Mouse (Mus musculus) hindbrain, embryonic 11.5 days (tissue): ENCODE data around the gene Tchhl1. TPM values are rescaled to one million over a fixed set of nuclear protein-coding genes. Genes with fewer than 3 reads are reported as not detected.

Experiments used
- ATAC-seq: fragments of 200-750 bp; cut with Nextera tagmentation; 2 replicates; pipeline ENCODE4 v1.8.0; 2017; ENCODE audit warnings: mild to moderate bottlenecking, moderate TSS enrichment, moderate library complexity; ENCODE audit not compliant: low FRiP score
- DNase-seq: peaks from one replicate; pipeline ENCODE4 v3.0.0-alpha.2; 2015; ENCODE audit warnings: low spot score
- H3K27ac ChIP-seq: fragments of 300-500 bp; sonication (generic); 2 replicates; pipeline ENCODE4 v1.5.1; 2014; ENCODE audit warnings: mild to moderate bottlenecking, low read depth, low read length
- H3K27me3 ChIP-seq: fragments of 300-500 bp; sonication (generic); 2 replicates; pipeline ENCODE4 v1.6.1; 2014; ENCODE audit warnings: mild to moderate bottlenecking, low read length, moderate library complexity, mixed read lengths; ENCODE audit not compliant: control insufficient read depth, insufficient read depth
- H3K36me3 ChIP-seq: fragments of 300-500 bp; sonication (generic); 2 replicates; pipeline ENCODE4 v1.6.1; 2014; ENCODE audit warnings: mild to moderate bottlenecking, low read length, moderate library complexity, mixed read lengths; ENCODE audit not compliant: control insufficient read depth, insufficient read depth
- H3K4me1 ChIP-seq: fragments of 300-500 bp; sonication (generic); replicated peaks from 2 replicates; pipeline ENCODE4 v1.6.1; 2014; ENCODE audit warnings: low read length, mixed read lengths; ENCODE audit not compliant: control insufficient read depth, insufficient read depth
- H3K4me2 ChIP-seq: fragments of 300-500 bp; sonication (generic); replicated peaks from 2 replicates; pipeline ENCODE4 v1.6.1; 2014; ENCODE audit warnings: mild to moderate bottlenecking, low read depth, low read length
- H3K4me3 ChIP-seq: fragments of 300-500 bp; sonication (generic); 2 replicates; pipeline ENCODE4 v1.5.1; 2014; ENCODE audit warnings: low read depth, low read length
- H3K9ac ChIP-seq: fragments of 300-500 bp; sonication (generic); 2 replicates; pipeline ENCODE4 v1.6.1; 2014; ENCODE audit warnings: low read depth, low read length
- H3K9me3 ChIP-seq: fragments of 300-500 bp; sonication (generic); 2 replicates; pipeline ENCODE4 v1.6.1; 2016; ENCODE audit warnings: low read length; ENCODE audit not compliant: control insufficient read depth
- WGBS: fragments of 180-500 bp; shearing (Covaris S2); extraction: QIAGEN DNeasy Blood & Tissue Kit; methylation state at CpG from one replicate; pipeline ENCODE4 v1.1.7; 2014; 5-methylcytosine and 5-hydroxymethylcytosine counted together
- polyA plus RNA-seq: library from polyadenylated mRNA; unstranded; fragments of >200 nt; fragmentation: Nextera tagmentation; extraction: Ambion mirVana; gene quantifications from 2 replicates; pipeline ENCODE4 v1.2.1, GENCODE M21; 2014

Tchhl1 gene
- polyA plus RNA-seq, 1 experiment from 2014 or later, result not detected

DNA sequence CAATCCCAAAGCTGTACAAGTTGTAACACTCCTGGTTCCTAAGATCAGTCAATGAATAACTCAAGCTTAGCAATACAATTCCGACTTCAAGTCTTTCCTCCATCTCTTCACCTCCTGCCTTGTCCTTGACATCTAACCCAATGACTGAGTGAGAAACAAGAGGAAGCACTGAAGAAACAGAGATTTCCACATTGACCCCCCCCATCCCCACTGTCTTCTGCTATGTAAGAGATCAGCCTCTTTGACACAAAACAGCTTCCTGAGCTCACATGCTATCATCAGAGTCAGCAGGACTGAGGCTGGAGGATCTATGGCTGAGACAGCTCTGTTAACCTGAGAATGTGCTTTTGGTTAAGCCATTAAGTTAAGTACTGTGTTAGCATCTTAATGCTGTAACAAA lies 42.5 kb downstream of the Tchhl1 start:
- Histone ChIP-seq H3K9ac (no peak overlapping the region), H3K4me3 (no peak overlapping the region), H3K4me2 (no peak overlapping the region), H3K27ac (no peak overlapping the region), H3K36me3 (no peaks in the 10 kb centered on the region), H3K4me1 (no peaks in the 10 kb centered on the region), H3K9me3 (no peaks in the 10 kb centered on the region), H3K27me3 (no peaks in the 10 kb centered on the region)
- ATAC-seq (no peak), DNase-seq (no peak)
- WGBS, result 64% methylated on average over 1 of the region's 1 CpGs

DNA sequence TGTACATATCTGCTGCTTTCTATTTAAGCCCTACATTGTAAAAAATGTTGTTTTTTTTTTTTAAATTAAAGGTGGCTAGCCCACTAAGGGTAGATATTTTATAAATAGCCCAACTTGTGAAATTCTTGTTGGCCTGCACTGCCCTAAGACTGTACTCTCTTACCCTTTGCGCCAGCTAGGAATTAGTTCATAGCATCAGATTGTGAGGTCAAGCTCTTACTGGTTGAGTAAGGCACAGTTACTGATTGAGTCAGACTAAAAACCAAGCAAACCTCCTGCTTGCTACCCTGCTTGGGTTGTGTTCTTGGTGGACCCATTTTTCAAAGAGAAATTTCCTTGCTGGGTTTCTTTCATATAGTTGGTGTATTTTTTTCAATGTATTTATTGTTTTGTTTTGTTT lies 43.2 kb downstream of the Tchhl1 start:
- no peak overlapping the region for H3K9ac ChIP-seq
- H3K4me3 ChIP-seq, result no peak overlapping the region
- no peaks in the 10 kb centered on the region for H3K27me3 ChIP-seq
- ATAC-seq, result no peak
- H3K9me3 ChIP-seq, result no peaks in the 10 kb centered on the region
- no peak overlapping the region for H3K4me2 ChIP-seq
- no peaks in the 10 kb centered on the region for H3K36me3 ChIP-seq
- DNase-seq, result no peak
- 90% methylated on average over 1 of the region's 1 CpGs for WGBS
- H3K4me1 ChIP-seq, result no peaks in the 10 kb centered on the region
- H3K27ac ChIP-seq, result no peak overlapping the region

DNA sequence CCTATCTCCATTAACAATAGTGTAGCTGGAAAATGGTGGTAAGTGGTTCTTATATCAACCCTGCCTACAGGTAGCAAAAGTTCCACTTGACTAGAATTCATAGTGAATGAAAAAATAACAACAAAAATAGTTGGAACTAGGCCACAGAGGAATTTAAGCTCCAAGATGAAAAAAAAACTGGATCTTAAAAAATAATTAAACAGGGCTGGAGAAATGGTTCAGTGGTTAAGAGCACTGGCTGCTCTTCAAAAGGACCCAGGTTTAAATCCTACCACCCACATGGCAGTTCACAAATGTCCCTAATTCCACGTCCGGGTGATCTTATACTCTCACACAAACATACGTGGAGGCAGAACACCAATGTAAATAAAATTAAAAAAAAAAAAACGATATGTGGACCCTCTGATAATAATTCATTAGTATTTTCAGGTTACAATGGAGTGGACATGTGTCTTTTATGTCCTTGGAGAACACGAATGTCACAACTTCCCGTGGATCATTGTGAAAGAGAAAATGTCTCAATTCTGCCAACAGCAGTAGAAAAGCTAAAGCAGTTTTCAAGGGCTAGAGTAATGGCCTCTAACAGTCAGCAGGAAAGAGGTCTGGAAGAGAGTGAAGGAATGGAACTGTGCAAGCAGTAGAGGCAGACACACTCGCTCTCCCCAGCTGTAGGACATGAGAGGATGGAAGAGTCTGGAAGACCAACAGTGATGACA lies 44.0 kb downstream of the Tchhl1 start:
- Histone ChIP-seq H3K9me3 (no peaks in the 10 kb centered on the region), H3K4me2 (no peak overlapping the region), H3K4me3 (no peak overlapping the region), H3K27me3 (no peaks in the 10 kb centered on the region), H3K9ac (no peak overlapping the region), H3K4me1 (no peaks in the 10 kb centered on the region), H3K27ac (no peak overlapping the region), H3K36me3 (no peaks in the 10 kb centered on the region)
- 87% methylated on average over 7 of the region's 7 CpGs for WGBS
- no peak for DNase-seq
- ATAC-seq, result no peak

DNA sequence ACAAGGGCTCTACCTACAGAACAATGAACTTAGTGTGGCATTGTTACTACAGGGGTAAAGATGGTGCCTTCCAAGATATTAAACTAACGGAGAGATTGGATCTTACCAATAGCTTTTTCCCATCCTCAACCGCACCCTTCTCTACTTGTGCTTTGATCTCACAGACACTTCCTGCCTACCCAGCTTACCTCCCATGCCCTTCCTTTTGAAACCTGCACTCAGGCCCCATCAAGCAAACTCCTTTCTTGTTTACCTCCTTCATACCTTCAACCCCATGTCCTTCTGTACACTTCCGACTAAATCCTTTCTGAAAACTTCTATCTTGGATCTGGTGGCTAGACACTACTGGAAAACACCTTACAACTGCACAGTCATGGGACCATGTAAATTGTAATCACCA lies 46.1 kb downstream of the Tchhl1 start:
- Histone ChIP-seq H3K9me3 (no peaks in the 10 kb centered on the region), H3K9ac (no peak overlapping the region), H3K27ac (no peak overlapping the region), H3K27me3 (no peaks in the 10 kb centered on the region), H3K4me3 (no peak overlapping the region), H3K4me2 (no peak overlapping the region), H3K4me1 (no peaks in the 10 kb centered on the region), H3K36me3 (no peaks in the 10 kb centered on the region)
- no peak for DNase-seq
- ATAC-seq, result no peak
- WGBS, result 94% methylated on average over 3 of the region's 3 CpGs

DNA sequence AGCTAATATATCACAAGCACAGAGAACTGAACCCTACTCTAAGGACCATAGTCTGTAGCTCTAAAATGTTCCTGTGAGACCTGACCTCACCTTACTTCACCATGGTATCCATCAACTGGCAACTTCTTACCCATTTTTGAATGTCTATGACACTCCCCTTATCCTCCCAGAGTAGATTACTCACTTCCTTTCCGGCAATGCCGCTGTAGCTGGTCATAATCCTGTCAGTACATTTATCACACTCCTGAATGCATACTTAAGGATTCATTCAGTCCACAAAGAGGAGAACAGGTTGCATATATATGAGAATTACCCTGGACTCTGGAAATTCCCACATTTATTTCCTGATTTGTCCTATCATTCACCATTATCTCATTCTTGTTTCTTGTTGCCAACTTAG lies 48.8 kb downstream of the Tchhl1 start:
- Histone ChIP-seq H3K4me3 (no peak overlapping the region), H3K4me1 (no peaks in the 10 kb centered on the region), H3K36me3 (no peaks in the 10 kb centered on the region), H3K9ac (no peak overlapping the region), H3K27ac (no peak overlapping the region), H3K9me3 (no peaks in the 10 kb centered on the region), H3K4me2 (no peak overlapping the region), H3K27me3 (no peaks in the 10 kb centered on the region)
- no peak for DNase-seq
- no peak for ATAC-seq
- 98% methylated on average over 2 of the region's 2 CpGs for WGBS

DNA sequence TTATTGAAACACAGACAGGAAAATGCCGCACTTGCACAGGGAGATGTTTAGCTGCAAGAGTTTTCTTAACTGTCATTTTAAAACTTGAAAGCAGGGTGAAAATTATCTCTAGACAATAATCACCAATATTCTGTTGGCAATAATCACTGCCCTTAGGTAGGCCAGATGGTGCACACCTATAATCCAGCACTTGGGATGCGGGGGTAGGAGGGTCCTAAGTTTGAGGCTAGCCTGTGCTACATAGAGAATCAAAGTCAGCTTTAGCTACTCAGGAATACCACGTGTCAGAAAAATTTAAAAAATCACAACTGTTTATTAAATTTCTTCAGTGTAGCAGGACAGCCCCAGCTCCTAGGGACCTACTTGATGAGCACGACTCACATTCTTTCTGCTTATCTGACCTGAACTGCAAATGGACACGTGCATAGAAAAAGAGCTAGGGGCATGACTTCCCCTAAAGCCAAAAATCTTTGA lies 51.3 kb downstream of the Tchhl1 start:
- no peaks in the 10 kb centered on the region for H3K9me3 ChIP-seq
- peak overlapping the region; percentile 52 for H3K4me2 ChIP-seq
- no peak overlapping the region for H3K4me3 ChIP-seq
- no peaks in the 10 kb centered on the region for H3K4me1 ChIP-seq
- 59% methylated on average over 5 of the region's 5 CpGs for WGBS
- no peak overlapping the region for H3K27ac ChIP-seq
- no peaks in the 10 kb centered on the region for H3K27me3 ChIP-seq
- H3K36me3 ChIP-seq, result no peaks in the 10 kb centered on the region
- DNase-seq (no peak), ATAC-seq (peak; percentile 48; the same call in 1 of the 2 replicates)
- H3K9ac ChIP-seq, result no peak overlapping the region

DNA sequence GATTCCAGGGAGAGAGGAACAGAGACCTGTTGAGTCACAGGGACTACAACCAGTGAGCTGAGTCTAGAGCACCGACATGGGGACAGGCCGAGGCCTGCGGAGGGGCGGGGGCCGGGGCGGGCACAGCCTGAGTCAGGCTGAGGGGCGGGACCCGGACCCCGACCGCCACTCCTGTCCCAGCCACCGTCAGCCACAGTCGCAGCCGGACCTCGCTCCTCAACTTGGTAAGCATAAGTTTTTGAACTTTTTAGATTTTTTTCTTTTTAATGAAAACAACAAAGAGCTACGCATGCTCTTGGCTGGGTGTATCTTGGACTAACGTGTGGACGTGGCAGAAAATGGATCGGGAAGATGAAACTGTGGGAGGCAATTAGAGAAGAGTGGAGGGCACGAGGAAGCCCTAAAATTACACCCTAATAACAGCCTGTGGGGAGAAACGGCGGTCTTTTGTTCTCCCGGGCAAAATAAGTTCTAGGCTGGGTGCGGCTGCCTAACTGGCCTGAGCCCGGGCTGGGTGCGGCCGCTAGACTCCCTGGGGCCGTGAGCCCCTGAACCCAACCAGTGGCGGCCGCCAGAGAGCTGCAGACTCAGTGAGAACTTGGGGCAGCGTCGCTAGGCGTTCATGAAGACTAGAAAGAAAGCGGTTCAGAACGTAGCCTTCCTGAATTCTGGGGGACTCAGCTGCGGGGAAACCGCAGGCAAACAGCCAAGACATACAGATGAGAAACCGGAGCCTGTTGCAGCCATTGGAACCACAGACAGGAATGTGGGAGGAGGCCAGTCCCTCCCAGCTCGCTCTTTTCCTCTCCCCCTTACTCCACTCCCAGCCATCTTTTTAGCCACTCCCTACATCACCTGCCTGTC lies 52.0 kb downstream of the Tchhl1 start, which contains the start of gene S100a11:
Gene S100a11 (plus strand): TSS at position 159 of the 864 bp plus-strand sequence.
- H3K27ac ChIP-seq, result no peak within 1 kb of the TSS
- peak; percentile 68 for DNase-seq
- under 1% methylated on average over 38 of the region's 38 CpGs for WGBS
- no peaks in the 10 kb centered on the region for H3K4me1 ChIP-seq
- no peaks in the 10 kb centered on the region for H3K36me3 ChIP-seq
- no peaks in the 10 kb centered on the region for H3K9me3 ChIP-seq
- H3K9ac ChIP-seq, result peak within 1 kb of the TSS; percentile 38; the same call in 1 of the 2 replicates
- peak within 1 kb of the TSS; percentile 40 for H3K4me3 ChIP-seq
- peak; percentile 93 for ATAC-seq
- peak within 1 kb of the TSS; percentile 52 for H3K4me2 ChIP-seq
- H3K27me3 ChIP-seq, result no peaks in the 10 kb centered on the region
